Mouse (Mus musculus) MEL (cell line): ENCODE results near the gene Cobll1.

Experiments
- EP300 ChIP-seq, 2 experiments: IDR thresholded peaks; 2 replicates each; pipeline ENCODE4 v1.6.1; 2011; ENCODE audit warnings: improper control_type of control experiment in 2 of 2, low read length in 2 of 2, low read depth in 1 of 2, mild to moderate bottlenecking in 1 of 2
- MXI1 ChIP-seq: IDR thresholded peaks from 2 replicates; pipeline ENCODE4 v1.6.1; 2011; ENCODE audit warnings: mild to moderate bottlenecking, low read depth, low read length, improper control_type of control experiment
- ZC3H11A ChIP-seq: IDR thresholded peaks from 2 replicates; pipeline ENCODE4 v1.6.1; 2012; ENCODE audit warnings: low read depth, mild to moderate bottlenecking, inconsistent platforms, low read length, improper control_type of control experiment

DNA sequence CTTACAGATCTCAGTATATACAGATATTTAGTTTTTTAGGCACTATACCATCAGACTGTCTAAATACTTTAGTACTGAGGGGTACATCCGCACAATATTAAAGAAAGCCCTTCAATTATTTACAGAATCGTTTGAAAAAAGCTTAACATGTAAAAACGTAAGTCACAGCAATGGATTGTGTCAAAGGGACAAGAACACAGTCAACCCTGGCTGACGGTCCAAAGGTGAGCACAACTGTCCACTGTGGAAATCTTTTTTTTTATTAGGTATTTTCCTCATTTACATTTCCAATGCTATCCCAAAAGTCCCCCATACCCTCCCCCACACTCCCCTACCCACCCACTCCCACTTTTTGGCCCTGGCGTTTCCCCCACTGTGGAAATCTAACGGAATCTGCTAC is 67.1 kb downstream of the Cobll1 start:
- TF ChIP-seq EP300 (IDR thresholded peaks at IDR 0.05; ENCODE audit: low read depth in 1 of 2, low read length in 2 of 2) (no peak), ZC3H11A (no peak), MXI1 (no peak)
